Mouse (Mus musculus): ENCODE measurements around the gene Tln2. TPM values are rescaled to one million over a fixed set of nuclear protein-coding genes. Genes with fewer than 3 reads are reported as not detected.

Tln2 gene
- polyA plus RNA-seq, 1 experiment from 2014 or later, result 18.5 TPM

DNA sequence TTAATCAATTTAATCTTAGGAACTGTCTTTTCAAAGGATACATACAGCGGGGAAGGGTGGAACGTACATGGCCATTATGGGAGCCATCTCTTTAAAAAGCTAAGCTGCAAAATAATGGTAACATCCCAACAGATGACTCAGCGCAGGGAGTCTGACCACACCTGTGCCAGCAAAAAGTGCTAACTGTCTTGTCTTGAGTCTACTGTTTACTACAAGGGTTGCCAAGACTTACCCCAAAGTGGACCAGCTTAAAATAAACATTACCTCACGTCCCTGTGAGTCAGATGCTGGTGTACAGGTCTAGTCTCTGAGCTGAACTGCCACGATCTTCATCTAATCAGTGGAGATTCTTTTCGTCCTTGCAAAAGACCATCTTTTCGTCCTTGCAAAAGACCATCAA is 14.7 kb downstream of the Tln2 start:
- Histone ChIP-seq H3K9ac (no peak overlapping the region), H3K4me3 (no peak overlapping the region), H3K36me3 (ENCODE audit: poor library complexity, severe bottlenecking) (no peaks in the 10 kb centered on the region), H3K27me3 (no peaks in the 10 kb centered on the region), H3K27ac (no peak overlapping the region), H3K9me3 (replicated peaks) (no peaks in the 10 kb centered on the region), H3K4me1 (peaks cover 6% of the 10 kb centered on the region; the same call in 1 of the 2 replicates), H3K4me2 (no peak overlapping the region)
- ATAC-seq, result no peak
- 91% methylated on average over 7 of the region's 7 CpGs for WGBS

DNA sequence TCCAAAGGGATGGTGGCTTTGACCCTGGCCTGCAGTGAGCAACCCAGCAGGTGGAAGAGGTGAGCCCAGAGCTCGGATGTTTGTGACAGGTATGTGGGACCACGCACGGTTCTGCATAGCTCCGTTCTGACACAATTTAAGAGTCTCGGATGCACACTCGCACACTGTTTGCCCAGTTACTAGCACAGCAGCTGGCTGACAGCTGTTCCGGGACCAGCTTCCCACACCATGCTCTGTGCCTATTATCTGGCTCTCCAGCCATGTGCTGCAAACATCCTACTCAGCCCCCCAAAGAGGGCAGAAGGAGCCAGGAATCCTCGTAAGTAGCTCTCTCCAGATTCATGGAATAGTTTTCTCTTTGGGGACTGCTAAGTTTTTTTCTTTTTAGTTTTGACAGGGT is 17.6 kb downstream of the Tln2 start:
- H3K4me1 ChIP-seq, result peaks cover 9% of the 10 kb centered on the region; the same call in 1 of the 2 replicates
- no peak for ATAC-seq
- H3K27me3 ChIP-seq, result no peaks in the 10 kb centered on the region
- no peak overlapping the region for H3K4me3 ChIP-seq
- no peaks in the 10 kb centered on the region; the same call in 1 of the 2 replicates for H3K36me3 ChIP-seq (ENCODE audit: poor library complexity, severe bottlenecking)
- H3K27ac ChIP-seq, result no peak overlapping the region
- no peak overlapping the region for H3K9ac ChIP-seq
- no peaks in the 10 kb centered on the region for H3K9me3 ChIP-seq (replicated peaks)
- no peak overlapping the region for H3K4me2 ChIP-seq
- WGBS, result 85% methylated on average over 8 of the region's 8 CpGs

DNA sequence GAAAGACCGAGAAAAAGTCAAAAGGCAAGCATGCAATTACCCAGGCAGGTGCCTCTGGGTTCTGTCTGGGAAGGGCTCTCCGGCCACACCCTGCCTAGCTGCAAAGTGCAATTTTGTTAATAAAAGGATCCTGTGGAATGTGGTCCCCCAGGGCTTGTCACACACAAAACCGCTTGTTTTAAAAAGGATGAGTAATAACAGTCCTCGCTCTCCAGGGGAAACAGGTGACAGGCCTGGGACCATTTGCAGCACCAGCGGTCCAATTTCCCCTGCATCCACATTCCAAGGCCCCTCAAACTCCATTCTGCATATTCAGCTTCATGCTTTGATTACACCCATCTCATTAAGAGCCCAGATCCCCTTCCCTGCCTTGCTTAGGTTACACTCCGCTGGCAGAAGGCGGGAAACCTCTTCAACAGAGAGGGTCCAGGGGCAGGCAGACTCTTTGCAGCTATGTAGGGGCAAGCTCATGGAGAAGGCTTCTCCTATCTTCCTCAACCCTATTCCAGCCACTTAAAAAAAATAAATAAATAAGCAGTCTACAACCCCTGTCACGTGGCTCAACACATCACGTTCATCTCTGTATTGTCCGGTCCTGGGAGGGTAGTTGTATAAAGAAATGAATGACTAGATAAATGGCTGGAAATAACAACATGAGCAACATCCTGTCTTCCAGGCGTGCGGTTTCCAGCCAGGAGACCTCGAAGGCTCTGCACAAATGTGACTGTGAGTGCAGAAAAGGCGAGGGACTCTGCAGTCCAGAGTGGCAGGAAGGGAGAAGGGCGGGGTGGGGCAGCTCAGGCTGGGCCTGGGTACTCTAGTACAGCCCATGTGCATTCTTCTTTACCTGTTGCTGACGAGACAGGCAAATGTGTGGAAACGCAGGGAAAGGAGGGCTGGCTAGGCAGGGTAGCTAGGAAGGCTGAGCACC is 19.5 kb downstream of the Tln2 start:
- H3K27ac ChIP-seq, result no peak overlapping the region
- peaks cover 9% of the 10 kb centered on the region; the same call in 1 of the 2 replicates for H3K4me1 ChIP-seq
- no peaks in the 10 kb centered on the region for H3K9me3 ChIP-seq (replicated peaks)
- no peak for ATAC-seq
- no peaks in the 10 kb centered on the region for H3K27me3 ChIP-seq
- no peak overlapping the region for H3K4me2 ChIP-seq
- WGBS, result 62% methylated on average over 17 of the region's 17 CpGs
- H3K9ac ChIP-seq, result no peak overlapping the region
- no peak overlapping the region for H3K4me3 ChIP-seq
- H3K36me3 ChIP-seq (ENCODE audit: poor library complexity, severe bottlenecking), result no peaks in the 10 kb centered on the region; the same call in 1 of the 2 replicates

DNA sequence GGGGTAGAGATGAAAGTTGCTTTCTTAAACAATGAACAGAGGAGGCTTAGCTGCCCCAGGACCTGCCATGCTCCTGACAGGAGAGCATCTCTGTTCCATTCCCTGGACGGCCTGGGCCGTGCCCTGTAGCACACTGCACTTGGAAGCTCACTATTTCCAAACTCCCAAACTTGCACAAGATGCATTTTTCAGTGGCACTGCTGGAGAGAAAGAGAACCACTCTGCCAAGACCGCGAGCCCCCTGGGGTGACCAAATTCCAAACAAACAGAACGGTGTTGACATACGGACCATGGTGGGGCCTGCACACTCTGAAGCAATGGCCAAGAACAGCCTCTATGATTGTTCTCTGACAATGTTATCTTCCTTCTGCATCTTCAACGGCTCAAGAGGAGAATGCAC is 25.1 kb downstream of the Tln2 start:
- Histone ChIP-seq H3K9ac (no peak overlapping the region), H3K4me1 (0 out of 2 replicates have a peak, but pooled peaks cover 4% of the 10 kb centered on the region), H3K4me2 (no peak overlapping the region), H3K27ac (no peak overlapping the region), H3K9me3 (replicated peaks) (no peaks in the 10 kb centered on the region), H3K27me3 (no peaks in the 10 kb centered on the region), H3K36me3 (ENCODE audit: poor library complexity, severe bottlenecking) (no peaks in the 10 kb centered on the region; the same call in 1 of the 2 replicates), H3K4me3 (no peak overlapping the region)
- ATAC-seq, result no peak
- WGBS, result 71% methylated on average over 7 of the region's 7 CpGs

GRCm38 (mm10) chr9:67533260-67533659 is 26.2 kb downstream of the Tln2 start:
- H3K27ac ChIP-seq, result no peak overlapping the region
- no peaks in the 10 kb centered on the region for H3K27me3 ChIP-seq
- H3K36me3 ChIP-seq (ENCODE audit: poor library complexity, severe bottlenecking), result no peaks in the 10 kb centered on the region; the same call in 1 of the 2 replicates
- H3K4me1 ChIP-seq, result 0 out of 2 replicates have a peak, but pooled peaks cover 4% of the 10 kb centered on the region
- H3K4me3 ChIP-seq, result no peak overlapping the region
- no peaks in the 10 kb centered on the region for H3K9me3 ChIP-seq (replicated peaks)
- 84% methylated on average over 5 of the region's 5 CpGs for whole genome bisulfite sequencing
- ATAC-seq, result no peak
- no peak overlapping the region for H3K4me2 ChIP-seq
- H3K9ac ChIP-seq, result no peak overlapping the region

GRCm38 (mm10) chr9:67532631-67533030 is 26.9 kb downstream of the Tln2 start:
- Histone ChIP-seq H3K9me3 (replicated peaks) (no peaks in the 10 kb centered on the region), H3K36me3 (ENCODE audit: poor library complexity, severe bottlenecking) (no peaks in the 10 kb centered on the region; the same call in 1 of the 2 replicates), H3K4me2 (no peak overlapping the region), H3K27me3 (no peaks in the 10 kb centered on the region), H3K9ac (no peak overlapping the region), H3K4me1 (0 out of 2 replicates have a peak, but pooled peaks cover 4% of the 10 kb centered on the region), H3K4me3 (no peak overlapping the region), H3K27ac (no peak overlapping the region)
- 88% methylated on average over 1 of the region's 1 CpGs for WGBS
- no peak for ATAC-seq

DNA sequence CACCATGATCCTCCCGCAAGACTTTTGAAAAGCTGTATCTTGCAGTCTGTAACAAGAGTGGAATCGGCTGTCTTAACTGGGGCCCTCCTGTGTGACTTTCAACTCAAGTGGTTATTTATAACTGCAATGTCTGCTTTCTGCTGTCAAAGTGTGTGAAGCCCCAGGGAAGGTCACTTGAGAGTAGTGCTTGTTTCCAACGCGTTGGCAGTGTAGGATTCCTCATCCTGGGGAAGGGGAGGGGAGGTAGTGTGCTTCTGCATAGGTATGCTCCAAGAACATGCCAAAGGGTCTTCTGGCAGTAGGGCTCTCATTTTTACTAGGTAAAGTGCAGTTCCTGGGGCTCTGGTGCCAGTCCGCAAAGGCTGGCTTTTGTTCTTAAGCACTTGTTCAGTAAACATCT is 29.9 kb downstream of the Tln2 start:
- Histone ChIP-seq H3K9me3 (replicated peaks) (no peaks in the 10 kb centered on the region), H3K4me1 (0 out of 2 replicates have a peak, but pooled peaks cover 4% of the 10 kb centered on the region), H3K27me3 (no peaks in the 10 kb centered on the region), H3K4me3 (no peak overlapping the region), H3K36me3 (ENCODE audit: poor library complexity, severe bottlenecking) (no peaks in the 10 kb centered on the region), H3K4me2 (no peak overlapping the region), H3K9ac (no peak overlapping the region), H3K27ac (no peak overlapping the region)
- no peak for ATAC-seq
- WGBS, result 85% methylated on average over 5 of the region's 5 CpGs

DNA sequence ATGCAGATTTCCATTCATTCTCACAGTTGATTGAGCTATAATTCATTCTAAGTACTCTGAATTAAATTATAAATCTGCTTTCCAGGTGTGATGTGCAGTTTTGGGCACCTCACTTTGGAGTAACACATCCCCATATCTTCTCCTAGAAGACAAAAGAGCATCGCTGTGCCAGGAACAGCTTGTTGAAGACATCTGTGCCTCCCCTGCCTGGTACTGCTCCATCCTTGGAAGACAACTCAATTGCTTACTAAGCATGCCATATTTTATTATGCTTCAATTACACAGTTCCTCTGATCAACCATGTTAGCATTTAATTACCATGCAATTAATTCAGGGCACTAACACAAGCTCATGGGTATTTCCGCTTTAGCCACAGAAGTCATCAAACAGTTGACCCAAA is 31.8 kb downstream of the Tln2 start:
- Histone ChIP-seq H3K9ac (no peak overlapping the region), H3K9me3 (replicated peaks) (no peaks in the 10 kb centered on the region), H3K4me2 (no peak overlapping the region), H3K27me3 (no peaks in the 10 kb centered on the region), H3K36me3 (ENCODE audit: poor library complexity, severe bottlenecking) (no peaks in the 10 kb centered on the region), H3K4me3 (no peak overlapping the region), H3K27ac (peak overlapping the region; percentile 4; the same call in 1 of the 2 replicates), H3K4me1 (0 out of 2 replicates have a peak, but pooled peaks cover 4% of the 10 kb centered on the region)
- 80% methylated on average over 2 of the region's 2 CpGs for WGBS
- peak; percentile 72; the same call in 1 of the 2 replicates for ATAC-seq

GRCm38 (mm10) chr9:67521736-67522135 is 37.8 kb downstream of the Tln2 start:
- Histone ChIP-seq H3K4me2 (no peak overlapping the region), H3K9me3 (replicated peaks) (no peaks in the 10 kb centered on the region), H3K27ac (no peak overlapping the region), H3K9ac (no peak overlapping the region), H3K4me1 (peaks cover 8% of the 10 kb centered on the region), H3K4me3 (no peak overlapping the region), H3K36me3 (ENCODE audit: poor library complexity, severe bottlenecking) (no peaks in the 10 kb centered on the region), H3K27me3 (no peaks in the 10 kb centered on the region)
- WGBS, result 61% methylated on average over 4 of the region's 4 CpGs
- no peak for ATAC-seq

DNA sequence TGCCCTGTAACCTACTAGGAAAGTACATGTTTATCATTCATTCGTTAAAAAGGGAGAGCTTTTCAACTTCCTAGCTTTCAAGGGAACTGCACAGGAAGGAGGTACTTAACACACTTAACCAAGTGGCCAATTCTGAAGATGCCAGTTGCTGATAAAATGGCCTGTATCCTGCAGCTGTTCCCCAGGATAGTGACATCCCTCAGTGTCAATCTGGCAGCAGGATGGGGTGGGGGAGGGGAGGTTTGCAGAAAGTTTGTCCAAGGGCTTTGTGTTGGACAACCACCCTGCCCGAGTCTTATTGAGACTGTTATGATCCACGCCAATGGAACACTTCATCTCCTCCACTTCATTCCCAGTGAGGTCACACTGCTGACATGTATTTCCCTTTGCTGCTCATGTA is 50.0 kb downstream of the Tln2 start:
- H3K4me1 ChIP-seq, result no peaks in the 10 kb centered on the region
- ATAC-seq, result no peak
- no peak overlapping the region for H3K4me2 ChIP-seq
- no peaks in the 10 kb centered on the region for H3K9me3 ChIP-seq (replicated peaks)
- H3K36me3 ChIP-seq (ENCODE audit: poor library complexity, severe bottlenecking), result no peaks in the 10 kb centered on the region
- no peaks in the 10 kb centered on the region for H3K27me3 ChIP-seq
- no peak overlapping the region for H3K4me3 ChIP-seq
- 78% methylated on average over 3 of the region's 3 CpGs for WGBS
- H3K27ac ChIP-seq, result no peak overlapping the region
- H3K9ac ChIP-seq, result no peak overlapping the region

- Histone ChIP-seq H3K27me3 (no peaks in the 10 kb centered on the region), H3K27ac (no peak overlapping the region), H3K4me1 (0 out of 2 replicates have a peak, but pooled peaks cover 5% of the 10 kb centered on the region), H3K4me2 (no peak overlapping the region), H3K4me3 (no peak overlapping the region), H3K9ac (no peak overlapping the region), H3K9me3 (replicated peaks) (no peaks in the 10 kb centered on the region), H3K36me3 (ENCODE audit: poor library complexity, severe bottlenecking) (no peaks in the 10 kb centered on the region)
- no peak for ATAC-seq
- WGBS, result 96% methylated on average over 8 of the region's 8 CpGs
Measured at GRCm38 (mm10) chr9:67504669-67505260, 54.7 kb downstream of the Tln2 start.

DNA sequence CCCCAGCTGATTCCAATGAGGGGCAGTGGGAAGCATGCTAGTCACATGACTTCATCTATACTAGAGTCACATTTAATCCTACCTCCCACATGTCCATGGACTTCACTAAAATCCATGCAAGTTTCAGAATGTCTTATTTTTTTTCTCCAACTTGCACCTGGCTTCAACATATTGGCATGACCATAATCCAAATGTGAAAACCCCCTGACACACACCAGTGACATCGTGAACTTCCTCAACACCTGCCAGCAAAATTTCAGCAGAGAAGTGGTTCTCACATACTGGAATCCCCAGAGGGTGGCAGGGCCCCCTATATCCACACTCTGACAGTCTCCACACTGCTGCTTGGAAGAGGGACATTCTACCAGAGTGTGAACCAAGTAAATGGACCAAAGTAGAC is 57.7 kb downstream of the Tln2 start:
- 88% methylated on average over 1 of the region's 1 CpGs for WGBS
- Histone ChIP-seq H3K9me3 (replicated peaks) (no peaks in the 10 kb centered on the region), H3K4me2 (no peak overlapping the region), H3K27me3 (no peaks in the 10 kb centered on the region), H3K4me1 (peaks cover 13% of the 10 kb centered on the region), H3K9ac (no peak overlapping the region), H3K4me3 (no peak overlapping the region), H3K36me3 (ENCODE audit: poor library complexity, severe bottlenecking) (no peaks in the 10 kb centered on the region), H3K27ac (no peak overlapping the region)
- ATAC-seq, result no peak
